Mouse (Mus musculus) c-Kit-positive CD71-positive TER-119-negative erythroid progenitor cells, embryonic 14.5 days (primary cell): ENCODE data around the gene Mecom.
"Not testable (repeated sequence)": the region's sequence is repeated elsewhere in the genome, so short reads cannot be mapped to it uniquely, and the experiment has no call there.

ENCODE experiments used
- DNase-seq: peaks from one replicate; pipeline ENCODE4 v3.0.0-alpha.2; 2013; ENCODE audit warnings: low read depth

Gene Mecom

GRCm38 (mm10) chr3:30253714-30254113 lies 294.1 kb downstream of the Mecom start:
- no peak for DNase-seq

GRCm38 (mm10) chr3:30248656-30249384 lies 299.0 kb downstream of the Mecom start:
- no peak for DNase-seq

- DNase-seq, result no peak
Observed at GRCm38 (mm10) chr3:30247256-30247655, 300.6 kb downstream of the Mecom start.

GRCm38 (mm10) chr3:30246431-30247041 lies 301.3 kb downstream of the Mecom start:
- no peak for DNase-seq

- no peak for DNase-seq
Observed at GRCm38 (mm10) chr3:30245950-30246349, 301.9 kb downstream of the Mecom start.

- DNase-seq, result no peak
Observed at GRCm38 (mm10) chr3:30244401-30244871, 303.4 kb downstream of the Mecom start.

GRCm38 (mm10) chr3:30243776-30244275 lies 304.0 kb downstream of the Mecom start:
- DNase-seq, result no peak

- no peak for DNase-seq
Observed at GRCm38 (mm10) chr3:30239416-30239815, 308.4 kb downstream of the Mecom start.

- no peak for DNase-seq
Observed at GRCm38 (mm10) chr3:30237493-30237892, 310.3 kb downstream of the Mecom start.

- no peak for DNase-seq
Observed at GRCm38 (mm10) chr3:30234018-30234417, 313.8 kb downstream of the Mecom start.

- no peak for DNase-seq
Observed at GRCm38 (mm10) chr3:30227964-30228670, 319.7 kb downstream of the Mecom start.

GRCm38 (mm10) chr3:30226928-30227370 lies 320.9 kb downstream of the Mecom start:
- no peak for DNase-seq

- DNase-seq, result not testable (repeated sequence)
Observed at GRCm38 (mm10) chr3:30225200-30225599, 322.6 kb downstream of the Mecom start.

GRCm38 (mm10) chr3:30220701-30221412 lies 327.0 kb downstream of the Mecom start:
- no peak for DNase-seq

- DNase-seq, result no peak
Observed at GRCm38 (mm10) chr3:30219891-30220290, 327.9 kb downstream of the Mecom start.

- DNase-seq, result no peak
Observed at GRCm38 (mm10) chr3:30219190-30219884, 328.5 kb downstream of the Mecom start.

- no peak for DNase-seq
Observed at GRCm38 (mm10) chr3:30214607-30215006, 333.2 kb downstream of the Mecom start.

GRCm38 (mm10) chr3:30213540-30214170 lies 334.2 kb downstream of the Mecom start:
- DNase-seq, result no peak

- DNase-seq, result no peak
Observed at GRCm38 (mm10) chr3:30212802-30213201, 335.0 kb downstream of the Mecom start.

- no peak for DNase-seq
Observed at GRCm38 (mm10) chr3:30209131-30209530, 338.7 kb downstream of the Mecom start.

GRCm38 (mm10) chr3:30207886-30208285 lies 339.9 kb downstream of the Mecom start:
- no peak for DNase-seq
